10 mouse cellular contexts compared by ENCODE assay signal in genomic region chr11:20661652-20662051, GRCm38 (mm10).
DNase-seq lines count a peak whose midpoint lies in the region; ATAC-seq and TF ChIP-seq lines count a peak whose summit lies in the region.
"Had no signal": no experiment of that assay in that cellular context is flagged by ENCODE, and none has a peak within 500 bp of the region (broad histone marks: within the 10 kb centered on the region; RNA-seq: fewer than 3 reads in every experiment).

No protein-coding gene starts in this region.

- H3K9ac ChIP-seq in liver, postnatal 0 days (replicated peaks), result no peak overlapping the region
- H3K9ac ChIP-seq: heart, embryonic 15.5 days had no signal

- no peak overlapping the region for H3K4me2 ChIP-seq in liver, postnatal 0 days (ENCODE audit: low read depth, low read length)
- H3K4me2 ChIP-seq: heart, embryonic 15.5 days had no signal

- peak; percentile 65 for TF ChIP-seq CTCF in cerebellum, adult 2 months (IDR thresholded peaks at IDR 0.05; ENCODE audit: borderline replicate concordance, insufficient read depth, low read depth, low read length)
- TF ChIP-seq CTCF in liver, postnatal 0 days (IDR thresholded peaks at IDR 0.05; ENCODE audit: low read depth), result peak; percentile 87

- H3K4me3 ChIP-seq in cerebellum, adult 2 months (replicated peaks; ENCODE audit: insufficient read depth, low read depth, low read length), result no peak overlapping the region
- H3K4me3 ChIP-seq in liver, postnatal 0 days (ENCODE audit: low read depth, low read length), result no peak overlapping the region
- H3K4me3 ChIP-seq: heart, embryonic 15.5 days; myocyte had no signal

- H3K36me3 ChIP-seq in liver, postnatal 0 days (replicated peaks; ENCODE audit: insufficient read depth, low read length), result no peaks in the 10 kb centered on the region
- H3K36me3 ChIP-seq: heart, embryonic 15.5 days had no signal

- H3K27ac ChIP-seq in cerebellum, adult 2 months (ENCODE audit: insufficient read depth, low read length), result no peak overlapping the region
- H3K27ac ChIP-seq in liver, postnatal 0 days (ENCODE audit: low read depth), result no peak overlapping the region
- H3K27ac ChIP-seq: heart, embryonic 15.5 days had no signal

- ATAC-seq in cerebellum, adult (ENCODE audit: insufficient number of reproducible peaks, low FRiP score, low TSS enrichment), result no peak
- ATAC-seq in common myeloid progenitor, adult 5-6 weeks (replicated peaks; ENCODE audit: low read depth, poor library complexity, severe bottlenecking), result peak; percentile 74
- no peak for ATAC-seq in liver, postnatal 0 days

- TF ChIP-seq POLR2A in cerebellum, adult 2 months (IDR thresholded peaks at IDR 0.05; ENCODE audit: borderline replicate concordance, insufficient read depth, low read length), result no peak

- TF ChIP-seq EP300 in liver, postnatal 0 days (IDR thresholded peaks at IDR 0.05; ENCODE audit: low read depth), result no peak

- no peaks in the 10 kb centered on the region for H3K27me3 ChIP-seq in cerebellum, adult 2 months (ENCODE audit: control insufficient read depth, insufficient read depth, low read length)
- no peaks in the 10 kb centered on the region for H3K27me3 ChIP-seq in liver, postnatal 0 days (ENCODE audit: insufficient read depth, low read length)
- H3K27me3 ChIP-seq: heart, embryonic 15.5 days had no signal

- DNase-seq in cerebellum, adult 2 months, result no peak
- peak; percentile 29 for DNase-seq in left cerebral cortex, postnatal 4 days
- DNase-seq in left cerebral cortex, adult 11 months (ENCODE audit: low spot score), result no peak
- peak; percentile 53 for DNase-seq in liver, postnatal 0 days
- DNase-seq in testis, postnatal 10 days (ENCODE audit: low spot score), result peak; percentile 62
- DNase-seq in ovary, postnatal 10 days (ENCODE audit: low spot score), result no peak

- H3K9me3 ChIP-seq in liver, postnatal 0 days (ENCODE audit: low read length), result no peaks in the 10 kb centered on the region
- H3K9me3 ChIP-seq: heart, embryonic 15.5 days had no signal

- intact Hi-C loops in left cerebral cortex, postnatal 4 days (cut with DNase I), result no loop called here

- H3K4me1 ChIP-seq in cerebellum, adult 2 months (ENCODE audit: control insufficient read depth, insufficient read depth, low read length), result no peaks in the 10 kb centered on the region
- no peaks in the 10 kb centered on the region for H3K4me1 ChIP-seq in liver, postnatal 0 days (ENCODE audit: insufficient read depth)

- WGBS in cerebellum, adult 2 months, result 28% methylated on average over 4 of the region's 4 CpGs
- WGBS in liver, postnatal 0 days (ENCODE audit: insufficient replicate concordance), result 35% methylated on average over 4 of the region's 4 CpGs

Comparison
In these comparisons a context has a peak if more than half of its experiments do, and no peak if none do; other contexts are left out.
1. DNase-seq: peak in left cerebral cortex, postnatal 4 days (single experiment), liver, postnatal 0 days (single experiment) and testis, postnatal 10 days (single experiment); none in cerebellum, adult 2 months (0 of 2), left cerebral cortex, adult 11 months (single experiment) and ovary, postnatal 10 days (single experiment).